Mouse (Mus musculus) kidney, adult 9 months (tissue): ENCODE data around the gene Prss30.

Source experiments
- DNase-seq: peaks from one replicate; pipeline ENCODE4 v3.0.0; 2022

The Prss30 gene

GRCm38 (mm10) chr17:23980297-23980909, at the start of gene Prss30:
TSS of gene Prss30 (minus strand) at chr17:23980566.
- DNase-seq = no peak

- no peak for DNase-seq
These were observed 49.1 kb upstream of the Prss30 start for GRCm38 (mm10) chr17:24029477-24029876.

- no peak for DNase-seq
These were observed 41.2 kb upstream of the Prss30 start for GRCm38 (mm10) chr17:24021375-24022199.

- no peak for DNase-seq
These were observed 40.3 kb upstream of the Prss30 start for GRCm38 (mm10) chr17:24020696-24021095.

- peak; percentile 30 for DNase-seq
These were observed 35.4 kb upstream of the Prss30 start for GRCm38 (mm10) chr17:24015727-24016126.

- DNase-seq = no peak
These were observed 34.1 kb upstream of the Prss30 start for GRCm38 (mm10) chr17:24014433-24014965.

- DNase-seq = no peak
These were observed 32.6 kb upstream of the Prss30 start for GRCm38 (mm10) chr17:24012921-24013320.

- no peak for DNase-seq
These were observed 29.3 kb upstream of the Prss30 start for GRCm38 (mm10) chr17:24009617-24010016.

- no peak for DNase-seq
These were observed 27.7 kb upstream of the Prss30 start for GRCm38 (mm10) chr17:24008105-24008504.

GRCm38 (mm10) chr17:24007391-24007790, 27.0 kb upstream of the Prss30 start:
- DNase-seq = no peak

- DNase-seq = no peak
These were observed 26.6 kb upstream of the Prss30 start for GRCm38 (mm10) chr17:24006930-24007329.

GRCm38 (mm10) chr17:24005049-24005448, 24.7 kb upstream of the Prss30 start:
- no peak for DNase-seq

GRCm38 (mm10) chr17:24004071-24004665, 23.8 kb upstream of the Prss30 start:
- no peak for DNase-seq

- no peak for DNase-seq
These were observed 20.0 kb upstream of the Prss30 start for GRCm38 (mm10) chr17:24000404-24000803.

- no peak for DNase-seq
These were observed 18.0 kb upstream of the Prss30 start for GRCm38 (mm10) chr17:23998383-23998782.

GRCm38 (mm10) chr17:23997901-23998300, 17.5 kb upstream of the Prss30 start, which contains the start of gene Prss22:
TSS of gene Prss22 (minus strand) at chr17:23998100.
- DNase-seq = no peak

GRCm38 (mm10) chr17:23995421-23995820, 15.1 kb upstream of the Prss30 start:
- DNase-seq = no peak

GRCm38 (mm10) chr17:23994667-23995066, 14.3 kb upstream of the Prss30 start:
- DNase-seq = no peak

- DNase-seq = peak; percentile 96
These were observed 13.4 kb upstream of the Prss30 start for GRCm38 (mm10) chr17:23993559-23994428.

GRCm38 (mm10) chr17:23992789-23993553, 12.6 kb upstream of the Prss30 start:
- DNase-seq = peak; percentile 86

GRCm38 (mm10) chr17:23989802-23990201, 9.4 kb upstream of the Prss30 start:
- DNase-seq = no peak

GRCm38 (mm10) chr17:23984989-23985388, 4.6 kb upstream of the Prss30 start:
- DNase-seq = no peak
